Mouse (Mus musculus): ENCODE data around the gene Riok2.
"Not testable (repeated sequence)": the region's sequence is repeated elsewhere in the genome, so short reads cannot be mapped to it uniquely, and the experiment has no call there.

The Riok2 gene

GRCm38 (mm10) chr17:17373918-17374910 is at the start of gene Riok2:
Gene Riok2, plus strand, starts transcription at chr17:17374309.
- DNase-seq (ENCODE audit: low spot score), result peak; percentile 80

- DNase-seq (ENCODE audit: low spot score), result not testable (repeated sequence)
These were observed 48.1 kb upstream of the Riok2 start for GRCm38 (mm10) chr17:17326022-17326421.

- no peak for DNase-seq (ENCODE audit: low spot score)
These were observed 47.5 kb upstream of the Riok2 start for GRCm38 (mm10) chr17:17326636-17327035.

- DNase-seq (ENCODE audit: low spot score), result not testable (repeated sequence)
These were observed 28.5 kb upstream of the Riok2 start for GRCm38 (mm10) chr17:17345374-17346183.

- DNase-seq (ENCODE audit: low spot score), result not testable (repeated sequence)
These were observed 27.8 kb upstream of the Riok2 start for GRCm38 (mm10) chr17:17346281-17346680.

GRCm38 (mm10) chr17:17373550-17373917 is 575 bp upstream of the Riok2 start:
- no peak for DNase-seq (ENCODE audit: low spot score)

GRCm38 (mm10) chr17:17375581-17375980 is 1.5 kb downstream of the Riok2 start:
- DNase-seq (ENCODE audit: low spot score), result no peak

GRCm38 (mm10) chr17:17383703-17384102 is 9.6 kb downstream of the Riok2 start:
- DNase-seq (ENCODE audit: low spot score), result no peak

GRCm38 (mm10) chr17:17384502-17384901 is 10.4 kb downstream of the Riok2 start:
- DNase-seq (ENCODE audit: low spot score), result no peak

GRCm38 (mm10) chr17:17386117-17386516 is 12.0 kb downstream of the Riok2 start:
- DNase-seq (ENCODE audit: low spot score), result no peak

- no peak for DNase-seq (ENCODE audit: low spot score)
These were observed 17.7 kb downstream of the Riok2 start for GRCm38 (mm10) chr17:17391823-17392222.

GRCm38 (mm10) chr17:17392863-17393262 is 18.8 kb downstream of the Riok2 start:
- no peak for DNase-seq (ENCODE audit: low spot score)

GRCm38 (mm10) chr17:17393300-17393699 is 19.2 kb downstream of the Riok2 start:
- DNase-seq (ENCODE audit: low spot score), result no peak

GRCm38 (mm10) chr17:17394336-17394735 is 20.2 kb downstream of the Riok2 start:
- DNase-seq (ENCODE audit: low spot score), result peak; percentile 30

- no peak for DNase-seq (ENCODE audit: low spot score)
These were observed 22.8 kb downstream of the Riok2 start for GRCm38 (mm10) chr17:17396869-17397268.

GRCm38 (mm10) chr17:17398664-17399063 is 24.6 kb downstream of the Riok2 start:
- no peak for DNase-seq (ENCODE audit: low spot score)

GRCm38 (mm10) chr17:17402222-17403004 is 28.3 kb downstream of the Riok2 start, which contains the start of gene Lix1:
Gene Lix1, plus strand, starts transcription at chr17:17402672.
- DNase-seq (ENCODE audit: low spot score), result no peak

- DNase-seq (ENCODE audit: low spot score), result no peak
These were observed 28.9 kb downstream of the Riok2 start for GRCm38 (mm10) chr17:17403038-17403437.

- DNase-seq (ENCODE audit: low spot score), result no peak
These were observed 29.5 kb downstream of the Riok2 start for GRCm38 (mm10) chr17:17403578-17404112.

- no peak for DNase-seq (ENCODE audit: low spot score)
These were observed 30.9 kb downstream of the Riok2 start for GRCm38 (mm10) chr17:17404811-17405544.

- DNase-seq (ENCODE audit: low spot score), result no peak
These were observed 31.5 kb downstream of the Riok2 start for GRCm38 (mm10) chr17:17405606-17406005.
